10 mouse cellular contexts compared by ENCODE assay signal in genomic region chr13:51258752-51259721, GRCm38 (mm10).
DNase-seq lines count a peak whose midpoint lies in the region; ATAC-seq lines count a peak whose summit lies in the region.
"Had no signal": no experiment of that assay in that cellular context is flagged by ENCODE, and none has a peak within 500 bp of the region (broad histone marks: within the 10 kb centered on the region; RNA-seq: fewer than 3 reads in every experiment).

No protein-coding gene starts in this region.

- H3K27ac ChIP-seq in kidney, embryonic 16.5 days (ENCODE audit: low read length) = peak overlapping the region; percentile 66
- no peak overlapping the region for H3K27ac ChIP-seq in hindbrain, embryonic 16.5 days (ENCODE audit: low read depth, low read length)
- peak overlapping the region; percentile 24; the same call in 1 of the 2 replicates for H3K27ac ChIP-seq in neural tube, embryonic 14.5 days (ENCODE audit: low read depth, low read length)
- H3K27ac ChIP-seq: liver, embryonic 15.5 days had no signal

- H3K9me3 ChIP-seq in kidney, embryonic 16.5 days (ENCODE audit: low read length) = no peaks in the 10 kb centered on the region; the same call in 1 of the 2 replicates
- H3K9me3 ChIP-seq in hindbrain, embryonic 16.5 days (ENCODE audit: control insufficient read depth, low read length) = no peaks in the 10 kb centered on the region
- H3K9me3 ChIP-seq in neural tube, embryonic 14.5 days (ENCODE audit: control insufficient read depth, low read length) = no peaks in the 10 kb centered on the region
- H3K9me3 ChIP-seq: liver, embryonic 15.5 days had no signal

- no peak overlapping the region for H3K9ac ChIP-seq in kidney, embryonic 16.5 days (replicated peaks; ENCODE audit: low read length)
- H3K9ac ChIP-seq in hindbrain, embryonic 16.5 days (ENCODE audit: low read depth, low read length) = no peak overlapping the region
- no peak overlapping the region for H3K9ac ChIP-seq in neural tube, embryonic 14.5 days (replicated peaks; ENCODE audit: low read depth, low read length)
- H3K9ac ChIP-seq: liver, embryonic 15.5 days had no signal

- ATAC-seq in kidney, embryonic 16.5 days (ENCODE audit: low FRiP score, low TSS enrichment) = peak; percentile 86
- ATAC-seq in hindbrain, embryonic 16.5 days = 0 out of 2 replicates have a peak, but pooled peaks have one; percentile 14
- peak; percentile 51; the same call in 1 of the 2 replicates for ATAC-seq in neural tube, embryonic 14.5 days (ENCODE audit: low read depth)

- no peaks in the 10 kb centered on the region for H3K27me3 ChIP-seq in kidney, embryonic 16.5 days (ENCODE audit: insufficient read depth, low read length)
- no peaks in the 10 kb centered on the region for H3K27me3 ChIP-seq in hindbrain, embryonic 16.5 days (replicated peaks; ENCODE audit: control insufficient read depth, insufficient read depth, low read length)
- H3K27me3 ChIP-seq in neural tube, embryonic 14.5 days (ENCODE audit: control insufficient read depth, insufficient read depth, low read length) = no peaks in the 10 kb centered on the region
- H3K27me3 ChIP-seq: liver, embryonic 15.5 days had no signal

- H3K4me2 ChIP-seq in kidney, embryonic 16.5 days (replicated peaks; ENCODE audit: low read depth, low read length) = no peak overlapping the region
- no peak overlapping the region for H3K4me2 ChIP-seq in hindbrain, embryonic 16.5 days (ENCODE audit: low read length)
- H3K4me2 ChIP-seq in neural tube, embryonic 14.5 days (ENCODE audit: low read depth, low read length) = no peak overlapping the region
- H3K4me2 ChIP-seq: liver, embryonic 15.5 days had no signal

- 40% methylated on average over 13 of the region's 13 CpGs for WGBS in kidney, embryonic 16.5 days
- WGBS in hindbrain, embryonic 16.5 days = 48% methylated on average over 13 of the region's 13 CpGs
- 40% methylated on average over 13 of the region's 13 CpGs for WGBS in neural tube, embryonic 14.5 days

- H3K4me3 ChIP-seq in kidney, embryonic 16.5 days (ENCODE audit: low read length) = no peak overlapping the region
- no peak overlapping the region for H3K4me3 ChIP-seq in hindbrain, embryonic 16.5 days (ENCODE audit: low read length)
- H3K4me3 ChIP-seq in neural tube, embryonic 14.5 days (ENCODE audit: low read depth, low read length) = no peak overlapping the region
- H3K4me3 ChIP-seq: liver, embryonic 15.5 days had no signal

- no peak for DNase-seq in kidney, adult 9 months
- peak; percentile 89 for DNase-seq in embryo, embryonic 11 days
- no peak for DNase-seq in right cerebral cortex, adult 18-20 months
- no peak for DNase-seq in cerebellum, postnatal 4 days (ENCODE audit: low spot score in 2 of 2)
- no peak for DNase-seq in thymus, postnatal 25 days
- DNase-seq: kidney, postnatal 14 days had no signal

- H3K4me1 ChIP-seq in kidney, embryonic 16.5 days (ENCODE audit: insufficient read depth, low read length) = peaks cover 12% of the 10 kb centered on the region; the same call in 1 of the 2 replicates
- peaks cover 2% of the 10 kb centered on the region; the same call in 1 of the 2 replicates for H3K4me1 ChIP-seq in hindbrain, embryonic 16.5 days (ENCODE audit: control insufficient read depth, insufficient read depth, low read depth, low read length)
- H3K4me1 ChIP-seq in neural tube, embryonic 14.5 days (ENCODE audit: control insufficient read depth, insufficient read depth, low read length) = no peaks in the 10 kb centered on the region
- H3K4me1 ChIP-seq: liver, embryonic 15.5 days had no signal

- H3K36me3 ChIP-seq in kidney, embryonic 16.5 days (ENCODE audit: insufficient read depth, low read length) = no peaks in the 10 kb centered on the region
- no peaks in the 10 kb centered on the region for H3K36me3 ChIP-seq in hindbrain, embryonic 16.5 days (ENCODE audit: control insufficient read depth, insufficient read depth, low read length)
- no peaks in the 10 kb centered on the region for H3K36me3 ChIP-seq in neural tube, embryonic 14.5 days (ENCODE audit: control insufficient read depth, insufficient read depth, low read length)
- H3K36me3 ChIP-seq: liver, embryonic 15.5 days had no signal

Comparison
In these comparisons a context has a peak if more than half of its experiments do, and no peak if none do; other contexts are left out.
1. ATAC-seq: peak in every context shown above with its lines; median percentile 86 in kidney, embryonic 16.5 days; 51 in neural tube, embryonic 14.5 days; 14 in hindbrain, embryonic 16.5 days.